Mouse (Mus musculus): ENCODE data around the gene Gm21973.

DNA sequence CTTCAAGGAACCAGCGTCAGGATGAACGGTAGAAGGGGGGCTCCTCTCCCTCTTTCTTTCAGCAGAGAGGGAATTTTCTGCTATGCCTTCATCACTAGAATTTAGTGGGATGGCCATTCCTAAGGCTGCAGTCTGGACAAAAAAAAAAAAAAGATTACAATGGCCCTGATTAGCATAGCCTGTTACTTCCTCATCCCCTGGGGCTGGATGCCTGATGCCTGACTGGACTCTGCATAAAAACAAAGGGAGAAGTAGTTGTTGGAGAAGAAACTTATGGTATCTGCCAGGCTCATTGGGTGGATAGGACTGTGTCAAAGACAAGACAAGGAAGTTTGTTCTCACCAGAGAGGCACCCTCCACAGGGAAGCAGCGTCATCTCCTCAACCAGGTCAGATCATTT, 25.7 kb upstream of the Gm21973 start:
- no peak for TF ChIP-seq CTCF (IDR thresholded peaks at IDR 0.05; ENCODE audit: borderline replicate concordance, insufficient read depth, low read depth, low read length)
- TF ChIP-seq POLR2A (IDR thresholded peaks at IDR 0.05; ENCODE audit: borderline replicate concordance, insufficient read depth, low read length), result no peak

Data from cerebellum, adult 2 months (tissue).